Mouse (Mus musculus) brown adipose tissue, adult 24 weeks (tissue): ENCODE results near the gene Dlx6. TPM values are rescaled to one million over a fixed set of nuclear protein-coding genes. Genes with fewer than 3 reads are reported as not detected.

Experiments
- H3K27ac ChIP-seq: fragments of 200-500 bp; replicated peaks from 2 replicates; pipeline ENCODE4 v1.5.1; 2012; ENCODE audit warnings: low read depth, mild to moderate bottlenecking, low read length
- H3K4me1 ChIP-seq: fragments of 200-500 bp; 2 replicates; pipeline ENCODE4 v1.6.1; 2012; ENCODE audit warnings: low read length, mixed read lengths; ENCODE audit not compliant: control insufficient read depth, insufficient read depth, insufficient read length
- H3K4me3 ChIP-seq: fragments of 200-500 bp; 2 replicates; pipeline ENCODE4 v1.5.1; 2012; ENCODE audit warnings: low read depth, mild to moderate bottlenecking, low read length, moderate library complexity; ENCODE audit not compliant: insufficient read depth
- polyA plus RNA-seq: library from polyadenylated mRNA; stranded (reverse); fragments of >200 nt; gene quantifications from 2 replicates; pipeline ENCODE4 v1.2.4, GENCODE M21; 2012; ENCODE audit not compliant: missing spikeins, insufficient read depth, insufficient read length

Dlx6 gene
- not detected in 2 replicates for polyA plus RNA-seq

- H3K27ac ChIP-seq, result no peak within 1 kb of the TSS
- peak within 1 kb of the TSS; percentile 30 for H3K4me3 ChIP-seq
- peaks cover 6% of the 10 kb centered on the region; the same call in 1 of the 2 replicates for H3K4me1 ChIP-seq
Measured at GRCm38 (mm10) chr6:6863160-6863870, at the start of gene Dlx6. TSS of gene Dlx6 (plus strand) at chr6:6863334.

DNA sequence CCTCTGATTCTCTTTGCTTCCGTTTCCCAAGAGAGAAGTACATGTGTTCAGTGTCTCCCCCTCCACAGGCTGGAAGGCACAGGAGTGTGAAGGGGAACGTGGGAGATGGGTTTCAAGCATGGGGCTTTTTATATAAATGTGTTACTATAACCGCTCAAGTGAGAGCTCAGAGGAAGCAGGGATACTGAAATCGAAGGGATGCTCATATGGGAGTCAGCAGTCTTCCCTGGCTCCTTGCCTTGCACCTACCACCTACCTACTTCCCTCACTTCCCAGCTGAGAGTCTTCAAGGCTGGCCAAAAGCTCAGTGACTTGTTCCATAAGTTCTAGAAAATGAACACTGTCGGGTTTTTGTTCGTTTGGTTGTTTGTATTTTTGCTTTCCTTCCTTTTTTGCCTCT lies 46.3 kb upstream of the Dlx6 start:
- Histone ChIP-seq H3K4me3 (no peak overlapping the region), H3K27ac (no peak overlapping the region), H3K4me1 (no peaks in the 10 kb centered on the region)

DNA sequence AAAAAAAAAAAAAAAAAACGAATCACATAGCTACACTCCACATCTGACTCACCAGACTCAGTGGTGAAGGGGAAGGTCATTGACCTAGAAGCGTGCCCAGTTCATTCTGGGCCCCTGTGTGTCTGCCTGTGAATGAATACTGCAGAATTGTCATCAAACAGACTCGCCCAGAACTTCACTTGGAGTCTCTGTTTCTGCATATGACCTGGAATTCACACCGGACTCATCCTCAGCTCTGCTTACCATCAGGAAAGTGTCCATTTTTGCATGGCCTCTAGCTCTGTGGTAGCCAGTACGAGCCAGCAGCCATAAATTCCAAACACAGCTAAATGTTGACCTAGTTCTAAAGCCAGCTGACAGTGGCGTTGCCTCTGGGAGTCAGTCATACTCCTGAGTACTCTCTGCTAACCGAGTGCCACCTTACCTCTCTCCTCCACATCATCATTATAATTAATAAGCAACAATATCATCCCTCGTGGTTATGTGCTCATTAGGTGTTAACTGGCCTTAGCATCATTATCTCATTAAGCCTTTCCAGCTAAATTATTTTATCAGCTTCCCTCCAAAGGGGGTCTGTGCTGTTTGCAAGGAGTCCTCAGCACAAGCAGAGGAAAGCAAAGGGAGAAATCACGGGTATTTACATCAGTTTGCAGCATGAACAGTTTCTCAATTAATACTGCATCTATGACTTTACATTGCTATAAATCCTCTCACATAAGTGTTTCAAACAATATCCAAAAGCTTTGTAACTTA lies 44.9 kb upstream of the Dlx6 start:
- no peaks in the 10 kb centered on the region for H3K4me1 ChIP-seq
- no peak overlapping the region for H3K4me3 ChIP-seq
- no peak overlapping the region for H3K27ac ChIP-seq

DNA sequence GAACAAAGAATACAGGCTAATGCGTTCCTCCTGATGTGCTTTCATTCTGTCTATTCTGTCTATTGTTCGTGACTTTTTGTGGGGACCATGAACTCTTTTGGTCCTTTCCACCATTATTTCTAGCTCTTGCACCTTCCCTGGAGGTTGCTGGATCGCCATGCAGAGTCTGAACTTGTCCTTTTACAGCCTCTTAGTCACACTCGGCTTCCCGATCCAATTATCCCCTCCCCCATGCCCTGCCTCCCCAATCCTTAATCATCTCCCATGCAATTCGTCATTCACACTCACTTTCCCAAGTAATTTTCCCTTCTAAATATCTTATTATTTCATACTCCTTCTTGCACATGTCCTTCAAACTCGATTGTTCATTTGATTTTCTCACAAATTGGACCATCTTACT lies 44.0 kb upstream of the Dlx6 start:
- Histone ChIP-seq H3K4me3 (no peak overlapping the region), H3K27ac (no peak overlapping the region), H3K4me1 (no peaks in the 10 kb centered on the region)

GRCm38 (mm10) chr6:6825313-6825712 lies 37.8 kb upstream of the Dlx6 start:
- H3K27ac ChIP-seq, result no peak overlapping the region
- no peak overlapping the region for H3K4me3 ChIP-seq
- no peaks in the 10 kb centered on the region for H3K4me1 ChIP-seq

- H3K27ac ChIP-seq, result no peak overlapping the region
- H3K4me1 ChIP-seq, result no peaks in the 10 kb centered on the region
- H3K4me3 ChIP-seq, result no peak overlapping the region
Measured at GRCm38 (mm10) chr6:6826861-6827260, 36.3 kb upstream of the Dlx6 start.

- H3K4me3 ChIP-seq, result no peak overlapping the region
- H3K27ac ChIP-seq, result no peak overlapping the region
- H3K4me1 ChIP-seq, result no peaks in the 10 kb centered on the region
Measured at GRCm38 (mm10) chr6:6830446-6830845, 32.7 kb upstream of the Dlx6 start.

- Histone ChIP-seq H3K4me3 (no peak overlapping the region), H3K27ac (no peak overlapping the region), H3K4me1 (no peaks in the 10 kb centered on the region)
Measured at GRCm38 (mm10) chr6:6833301-6833700, 29.8 kb upstream of the Dlx6 start.

DNA sequence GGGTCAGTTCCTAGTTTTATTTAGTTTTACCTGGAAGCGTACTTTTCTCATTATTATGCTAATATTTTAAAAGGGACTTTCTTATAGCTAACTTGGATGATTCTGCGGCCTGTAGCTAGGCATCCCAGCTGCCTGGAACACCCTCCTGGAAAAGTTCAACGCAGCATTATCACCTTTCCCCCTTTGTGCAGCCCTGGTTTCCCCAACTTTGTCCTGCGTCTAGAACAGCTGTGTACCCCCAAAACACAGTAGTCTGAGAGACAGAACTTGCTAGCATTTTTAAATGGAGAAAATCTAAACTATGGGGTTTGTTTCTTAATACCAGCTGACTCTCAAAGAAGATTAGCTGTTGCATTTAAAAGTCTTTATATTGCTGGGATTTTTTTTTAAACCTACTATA lies 14.6 kb upstream of the Dlx6 start:
- Histone ChIP-seq H3K4me3 (no peak overlapping the region), H3K4me1 (no peaks in the 10 kb centered on the region), H3K27ac (no peak overlapping the region)

- H3K27ac ChIP-seq, result no peak overlapping the region
Measured at GRCm38 (mm10) chr6:6849744-6850143, 13.4 kb upstream of the Dlx6 start.

DNA sequence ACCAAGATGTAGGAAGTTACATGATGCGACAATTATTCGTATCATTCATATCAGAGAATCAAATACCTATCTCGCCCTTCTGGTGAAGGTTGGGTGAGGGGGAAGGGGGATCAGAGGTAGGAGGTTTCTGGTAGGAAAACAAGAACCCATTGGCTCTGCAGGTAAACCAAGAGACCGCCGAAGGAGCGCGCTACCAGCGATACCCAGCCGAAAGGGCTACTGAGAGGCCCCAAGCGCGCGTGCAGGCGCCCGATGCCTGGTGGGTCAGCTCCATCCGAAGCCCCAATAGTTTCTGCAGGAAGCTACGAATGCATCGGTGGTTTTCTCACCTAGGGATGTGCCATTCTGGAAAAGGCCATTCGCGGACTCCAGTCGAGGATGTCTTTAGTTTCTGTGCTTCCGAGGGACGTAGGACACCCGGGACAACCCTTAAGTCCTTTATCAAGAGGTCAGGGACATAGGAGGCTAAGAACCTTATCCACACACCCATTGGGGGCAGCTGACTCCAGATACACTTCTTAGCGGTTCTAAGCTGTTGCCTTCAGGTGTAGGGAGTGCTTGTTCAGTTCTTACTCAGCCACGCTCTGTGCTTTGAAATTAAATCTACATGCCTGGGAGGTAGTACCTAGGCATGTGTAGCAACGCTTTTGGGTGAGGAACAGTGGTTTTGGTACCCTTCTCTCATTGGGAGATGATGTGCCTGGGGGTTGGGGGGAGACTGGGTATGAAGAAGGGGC lies 12.6 kb upstream of the Dlx6 start:
- Histone ChIP-seq H3K27ac (no peak overlapping the region), H3K4me1 (no peaks in the 10 kb centered on the region), H3K4me3 (no peak overlapping the region)

More at GRCm38 (mm10) chr6:6849744-6850143, 13.4 kb upstream of the Dlx6 start:
- H3K4me3 ChIP-seq, result no peak overlapping the region
- H3K4me1 ChIP-seq, result no peaks in the 10 kb centered on the region

DNA sequence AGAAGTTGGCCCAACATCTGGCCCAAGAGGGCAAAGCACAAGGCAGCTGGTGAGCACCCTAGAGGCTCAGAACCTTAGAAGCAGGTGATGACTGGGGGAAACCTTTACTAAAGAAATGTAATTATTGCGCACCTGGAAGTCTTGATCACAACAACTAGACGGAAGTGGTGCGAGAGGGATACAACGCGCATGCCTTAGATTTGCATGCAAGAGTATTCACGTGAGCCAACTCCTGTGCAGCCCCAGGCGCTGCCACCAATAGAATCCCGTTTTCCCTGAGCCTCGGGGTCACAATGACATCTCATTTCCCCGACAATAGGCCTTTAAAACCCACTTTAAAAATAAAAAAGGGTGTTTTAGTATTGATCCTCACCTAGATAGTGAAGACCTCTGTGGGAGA lies 12.0 kb upstream of the Dlx6 start:
- Histone ChIP-seq H3K27ac (no peak overlapping the region), H3K4me1 (no peaks in the 10 kb centered on the region), H3K4me3 (no peak overlapping the region)

GRCm38 (mm10) chr6:6852944-6853343 lies 10.2 kb upstream of the Dlx6 start:
- no peak overlapping the region for H3K27ac ChIP-seq
- H3K4me3 ChIP-seq, result no peak overlapping the region
- H3K4me1 ChIP-seq, result no peaks in the 10 kb centered on the region

DNA sequence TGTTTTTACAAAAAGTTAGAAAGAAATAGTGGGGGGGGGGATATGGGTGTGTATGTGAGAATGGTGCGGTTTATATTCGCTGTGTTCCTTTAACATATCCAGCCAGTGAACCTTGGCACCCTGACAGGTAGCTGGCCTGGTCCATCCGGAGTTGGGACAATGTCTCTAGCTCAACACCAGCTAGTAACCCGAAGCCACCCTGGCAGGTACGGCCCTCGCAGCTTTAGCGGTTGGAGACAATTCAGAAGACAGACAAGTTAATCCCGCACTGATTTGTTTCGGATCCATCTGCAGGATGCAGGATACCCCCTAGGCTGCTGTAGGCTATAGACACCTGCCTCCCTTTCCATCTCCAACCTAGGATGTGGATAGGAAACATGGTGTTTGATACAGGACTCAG lies 9.0 kb upstream of the Dlx6 start:
- Histone ChIP-seq H3K4me1 (no peaks in the 10 kb centered on the region), H3K27ac (no peak overlapping the region), H3K4me3 (no peak overlapping the region)
